Mouse (Mus musculus) cerebellum, postnatal 4 days (tissue): ENCODE measurements around the gene Comt.

Experiments
- DNase-seq, 2 experiments: peaks; one replicate each; pipeline ENCODE4 v3.0.0; 2022; ENCODE audit warnings: low spot score in 2 of 2, mixed read lengths in 1 of 2

Comt gene

GRCm38 (mm10) chr16:18360151-18360805 is 66.4 kb downstream of the Comt start:
- no peak for DNase-seq

- no peak for DNase-seq
These were observed 68.7 kb downstream of the Comt start for GRCm38 (mm10) chr16:18357977-18358376.

- no peak for DNase-seq
These were observed 69.7 kb downstream of the Comt start for GRCm38 (mm10) chr16:18356961-18357360.
